Mouse (Mus musculus): ENCODE data around the gene Ahnak.
"Not testable (repeated sequence)": the region's sequence is repeated elsewhere in the genome, so short reads cannot be mapped to it uniquely, and the experiment has no call there.

Gene Ahnak

DNA sequence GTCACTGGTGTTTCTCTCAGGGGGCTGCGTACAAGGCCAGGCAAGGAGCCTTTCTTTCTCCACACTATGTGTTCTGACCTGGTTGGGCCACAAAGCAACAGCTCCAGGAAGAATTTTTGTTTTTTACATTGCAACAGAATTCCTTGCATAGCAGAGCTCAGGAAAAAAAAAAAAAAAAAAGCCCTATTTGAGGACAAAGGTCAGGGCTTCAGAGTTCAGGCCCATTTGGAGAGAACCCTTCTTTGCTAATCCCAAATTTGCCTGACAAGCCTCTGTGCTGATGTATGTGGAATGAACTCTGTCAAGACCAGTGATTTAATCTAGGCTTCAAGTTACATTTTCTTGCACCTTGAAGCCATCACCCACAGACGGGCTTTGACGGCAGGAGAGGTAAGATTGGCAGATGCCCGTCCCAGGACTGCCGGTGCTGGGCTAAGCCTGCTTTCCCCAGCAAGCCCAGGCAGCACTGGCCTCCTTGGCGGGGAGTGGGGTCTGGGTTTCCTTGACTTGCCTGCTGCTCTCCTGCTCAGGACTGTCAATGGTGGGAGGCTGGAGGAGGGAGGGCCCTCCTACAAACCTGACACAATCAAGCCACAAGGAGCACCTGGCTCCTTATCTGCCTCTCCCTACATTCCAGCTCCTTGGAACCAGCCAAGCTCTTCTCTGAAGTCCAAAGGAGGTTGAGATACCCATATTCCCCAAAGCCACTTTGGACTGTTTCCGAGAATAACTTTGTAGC is 58.3 kb downstream of the Ahnak start:
- DNase-seq: no peak

DNA sequence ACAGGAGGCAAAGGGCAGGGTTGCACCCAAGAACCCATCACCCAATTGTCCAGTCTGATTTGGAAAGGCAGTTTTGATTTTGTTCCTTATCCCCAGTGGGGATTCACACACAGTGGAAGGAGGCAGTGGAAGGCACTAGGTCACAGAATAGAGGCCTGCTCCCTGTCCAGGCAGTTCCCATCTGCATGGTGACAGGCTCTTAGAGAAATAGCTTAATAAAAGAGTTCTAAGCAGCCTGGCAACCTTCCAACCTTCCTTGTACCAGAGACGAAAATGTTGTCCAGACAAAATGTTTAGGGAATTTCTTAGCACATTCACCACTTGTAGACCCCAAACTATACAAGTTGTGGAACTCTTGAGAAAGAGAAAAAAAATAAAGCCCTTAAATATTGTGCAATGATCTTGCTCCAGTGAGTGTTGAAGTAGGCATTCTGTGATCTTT is 58.9 kb downstream of the Ahnak start:
- DNase-seq: no peak

- DNase-seq: no peak
Measured at GRCm38 (mm10) chr19:9048981-9049687, 60.0 kb downstream of the Ahnak start.

DNA sequence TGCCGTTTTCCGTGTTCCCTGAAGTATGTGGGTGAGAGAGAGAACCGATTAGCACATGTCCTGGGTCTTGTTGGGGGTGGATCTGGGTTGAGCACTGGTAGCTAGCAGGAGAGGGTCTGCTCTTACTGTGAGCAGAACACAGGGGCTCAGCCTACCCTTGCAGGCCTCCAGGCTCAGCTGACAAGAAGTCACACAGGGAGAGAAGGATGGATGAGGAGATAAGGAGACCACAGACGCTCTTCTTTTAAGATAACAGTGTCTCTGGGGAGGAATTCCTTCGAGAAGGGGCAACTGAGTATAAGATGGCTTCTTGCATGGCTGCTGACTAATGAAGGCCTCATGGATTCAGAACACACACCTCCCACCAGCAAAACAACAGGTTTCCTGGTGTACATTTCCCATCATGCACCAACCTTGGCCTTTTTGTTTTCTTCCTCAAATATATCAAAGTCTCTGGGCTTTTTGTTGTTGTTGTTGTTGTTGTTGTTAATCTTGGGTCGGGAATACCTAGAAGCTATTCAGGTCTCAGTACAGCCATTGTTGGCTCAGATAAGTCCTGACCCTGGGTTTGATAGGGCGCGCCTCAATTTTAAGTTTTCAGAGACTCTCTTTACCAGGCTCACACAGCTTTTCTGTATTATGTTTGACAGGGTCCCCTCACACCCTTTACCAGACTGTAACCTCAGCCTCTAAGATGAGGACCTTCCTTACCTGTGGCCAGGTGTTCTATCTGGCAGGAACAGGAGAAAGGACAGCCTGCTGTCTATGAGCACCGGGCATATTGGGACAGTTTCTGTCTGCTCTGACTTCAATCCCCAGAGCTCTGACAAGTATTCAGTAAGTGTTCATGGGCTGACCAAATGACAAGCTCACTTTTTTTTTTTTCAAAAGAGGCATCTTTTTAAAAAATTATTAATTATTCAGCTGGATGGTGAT is 61.5 kb downstream of the Ahnak start:
- DNase-seq: no peak

GRCm38 (mm10) chr19:9051985-9052384 is 62.9 kb downstream of the Ahnak start:
- not testable (repeated sequence) for DNase-seq

DNA sequence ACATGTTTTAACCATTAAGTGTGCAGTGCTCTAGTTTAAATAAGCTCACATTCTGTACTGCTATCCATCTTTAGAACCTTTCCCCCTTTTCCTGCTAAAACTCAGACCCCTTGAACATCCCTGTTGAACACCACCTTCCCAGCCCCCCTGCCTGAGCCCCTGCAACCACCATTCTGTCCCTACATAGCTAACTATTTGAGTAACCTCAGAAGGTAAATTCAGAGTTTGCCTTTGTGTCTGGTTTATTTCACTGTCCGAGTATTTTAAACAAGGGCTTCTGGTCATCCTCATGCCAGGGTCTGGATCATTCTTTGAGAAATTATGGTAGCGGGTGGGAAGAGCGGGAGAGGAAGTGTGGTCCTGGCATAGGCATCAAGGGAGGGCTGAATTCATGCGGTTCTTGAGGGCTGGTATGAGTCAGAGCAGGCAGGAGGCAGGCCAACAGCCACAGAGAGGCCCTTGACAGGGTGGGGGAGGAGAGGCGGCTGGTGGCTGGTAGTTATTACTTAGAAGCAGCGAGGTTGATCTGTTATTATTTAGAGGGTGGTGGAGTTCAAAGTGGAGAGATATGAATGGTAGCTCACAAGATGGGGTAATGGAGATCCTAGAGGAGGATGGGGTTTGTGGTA is 63.8 kb downstream of the Ahnak start:
- no peak for DNase-seq

GRCm38 (mm10) chr19:9055153-9055552 is 66.1 kb downstream of the Ahnak start:
- DNase-seq: peak in 1 of 2 experiments; percentile 27

DNA sequence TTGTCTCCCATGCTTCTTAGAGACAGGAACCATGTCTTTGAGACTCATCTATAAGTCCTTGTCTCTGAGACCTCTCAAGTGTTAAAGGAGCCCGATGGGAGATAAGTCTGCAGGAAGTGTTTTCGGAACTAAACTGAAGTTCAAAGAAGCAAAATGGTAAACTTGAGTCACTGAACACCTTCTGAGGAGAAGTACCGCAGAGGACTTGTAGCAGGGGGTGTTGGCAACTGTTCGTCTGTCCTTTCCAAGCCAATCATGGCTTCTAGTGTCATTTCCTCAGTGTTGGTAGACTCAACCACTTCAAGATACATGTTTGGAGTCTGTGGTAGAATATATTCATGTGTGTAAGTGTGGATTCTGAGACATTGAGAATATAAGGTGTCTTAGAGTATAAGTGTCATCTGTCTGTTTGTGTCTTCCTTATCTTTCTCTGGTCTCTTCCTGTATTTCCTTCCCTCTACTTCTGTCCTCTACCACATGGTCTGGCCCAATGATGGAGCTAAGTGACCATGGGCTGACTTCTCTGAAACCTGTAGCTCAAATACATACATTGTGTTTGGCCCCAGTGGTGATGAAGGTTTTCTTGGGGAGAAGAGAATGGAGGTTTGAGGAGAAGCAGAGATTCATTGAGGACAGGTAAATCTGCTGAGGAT is 66.7 kb downstream of the Ahnak start:
- no peak for DNase-seq

DNA sequence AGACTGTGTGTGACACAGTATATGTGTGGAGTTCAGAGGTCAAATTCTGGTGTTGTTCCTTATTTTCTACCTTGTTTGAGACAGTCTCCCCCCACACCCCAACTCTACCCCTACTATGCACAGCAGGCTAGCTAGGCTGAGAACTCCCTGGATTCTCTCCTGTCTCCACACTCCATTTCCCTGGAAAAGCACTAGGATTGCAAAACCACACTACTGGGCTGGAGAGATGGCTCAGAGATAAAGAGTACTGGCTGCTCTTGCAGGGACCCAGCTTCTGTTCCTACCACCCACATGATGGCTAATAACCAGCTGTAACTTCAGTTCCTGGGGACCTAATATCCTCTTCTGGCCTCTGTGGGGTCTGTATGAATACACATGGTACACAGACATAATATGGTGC is 68.6 kb downstream of the Ahnak start:
- DNase-seq: no peak

DNA sequence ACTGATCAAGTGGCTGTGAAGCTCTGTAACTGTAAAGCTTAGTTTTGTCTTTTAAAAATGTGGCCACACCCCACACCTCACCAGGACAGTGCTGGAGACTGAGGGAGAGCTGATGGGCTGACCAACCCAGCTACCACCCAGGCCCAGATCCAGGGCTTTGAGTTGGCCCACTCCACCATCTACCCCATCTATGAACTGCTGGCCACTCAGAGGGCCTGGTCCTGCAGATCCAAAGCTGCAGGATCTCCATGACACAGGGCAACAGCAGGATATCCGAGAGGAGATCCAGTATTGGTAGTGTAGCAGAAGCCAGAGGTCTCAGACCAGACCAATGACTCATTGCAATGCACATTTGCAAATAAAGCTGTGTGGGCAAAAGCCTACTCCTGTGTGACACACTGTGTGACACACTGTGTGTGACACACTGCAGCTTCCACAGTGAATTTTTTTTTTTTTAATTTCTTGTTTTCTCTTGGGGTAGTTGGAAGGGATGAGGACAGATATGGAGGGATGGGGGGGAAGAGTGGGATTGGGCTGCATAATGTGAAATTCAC is 69.3 kb downstream of the Ahnak start:
- no peak for DNase-seq

DNA sequence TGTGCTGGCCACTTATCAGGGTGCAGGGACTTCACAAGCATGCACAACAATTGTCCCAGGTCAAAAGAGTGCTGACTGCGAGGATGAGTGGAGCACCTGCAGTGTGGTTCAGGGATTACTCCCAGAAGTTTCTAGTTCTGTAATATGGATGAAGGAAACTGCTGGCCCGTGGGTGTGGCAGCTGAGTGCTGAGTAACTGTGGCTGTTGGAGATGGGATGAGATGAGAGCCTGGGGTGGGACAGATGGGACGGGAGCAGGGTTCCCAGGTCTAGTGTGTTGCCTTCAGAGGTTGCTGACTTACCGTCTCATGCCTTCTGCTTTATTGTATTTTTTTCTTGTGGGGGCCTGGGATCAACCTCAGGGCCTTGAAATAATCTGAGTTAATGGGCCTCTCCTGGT is 69.9 kb downstream of the Ahnak start:
- no peak for DNase-seq

- no peak for DNase-seq
Measured at GRCm38 (mm10) chr19:9059391-9059790, 70.3 kb downstream of the Ahnak start.

- DNase-seq: no peak
Measured at GRCm38 (mm10) chr19:9060103-9060502, 71.0 kb downstream of the Ahnak start.

DNA sequence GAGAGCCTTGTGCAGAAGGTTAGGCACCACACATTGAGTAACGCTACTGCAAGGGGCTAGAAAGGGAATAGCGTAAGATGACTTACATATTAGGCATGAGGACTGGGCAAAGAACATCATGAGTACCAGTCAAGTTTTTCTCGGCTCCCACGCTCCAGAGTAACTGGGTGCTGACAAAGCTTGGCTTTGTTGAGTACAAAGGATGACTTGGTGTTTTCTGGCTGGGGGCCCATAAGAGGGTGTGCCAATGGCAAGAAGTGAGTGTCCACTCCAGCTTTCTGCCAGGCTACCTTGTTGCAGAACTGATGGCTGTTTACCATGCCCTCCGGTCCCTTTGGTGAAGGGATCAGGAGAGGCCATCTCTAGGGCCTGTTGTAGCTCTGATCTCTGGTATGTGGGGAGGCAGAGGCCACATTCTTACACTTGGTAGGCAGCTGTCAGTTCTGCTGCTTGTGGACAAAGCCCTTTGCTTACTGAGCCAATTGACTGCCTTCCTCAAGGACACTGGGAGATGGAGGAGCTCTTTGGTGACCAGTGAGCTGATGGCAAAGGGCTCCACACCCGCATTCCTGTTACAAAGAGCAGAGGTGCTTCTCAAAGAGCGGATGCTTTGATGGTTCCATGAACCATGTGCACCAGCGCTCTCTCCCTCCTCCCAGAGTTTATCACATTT is 72.3 kb downstream of the Ahnak start:
- peak; percentile 15 to 29 for DNase-seq

- no peak for DNase-seq
Measured at GRCm38 (mm10) chr19:9062822-9063221, 73.7 kb downstream of the Ahnak start.

DNA sequence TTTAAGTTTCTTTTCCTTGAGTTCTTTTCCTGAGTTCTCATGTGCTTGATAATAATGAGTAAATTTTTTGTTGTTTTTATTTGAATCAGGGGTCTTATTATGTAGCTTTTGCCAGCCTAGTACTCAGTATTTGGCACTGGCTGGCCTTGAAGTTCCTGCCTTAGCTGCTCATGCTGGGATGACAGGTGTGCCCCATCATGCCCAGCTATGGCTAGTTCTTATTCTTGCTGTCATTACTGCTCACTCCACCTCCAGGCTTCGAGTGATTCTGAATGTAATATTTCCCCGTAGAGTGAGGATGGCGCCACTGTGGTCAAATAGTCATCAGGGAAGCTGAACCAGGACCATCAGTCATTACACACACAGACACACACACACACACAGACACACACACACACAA is 74.7 kb downstream of the Ahnak start:
- peak; percentile 25 to 60 for DNase-seq

- no peak for DNase-seq
Measured at GRCm38 (mm10) chr19:9065621-9066561, 76.8 kb downstream of the Ahnak start.

GRCm38 (mm10) chr19:9067292-9067691 is 78.2 kb downstream of the Ahnak start:
- no peak for DNase-seq

- DNase-seq: peak; percentile 52 to 55
Measured at GRCm38 (mm10) chr19:9069687-9070307, 80.7 kb downstream of the Ahnak start.

DNA sequence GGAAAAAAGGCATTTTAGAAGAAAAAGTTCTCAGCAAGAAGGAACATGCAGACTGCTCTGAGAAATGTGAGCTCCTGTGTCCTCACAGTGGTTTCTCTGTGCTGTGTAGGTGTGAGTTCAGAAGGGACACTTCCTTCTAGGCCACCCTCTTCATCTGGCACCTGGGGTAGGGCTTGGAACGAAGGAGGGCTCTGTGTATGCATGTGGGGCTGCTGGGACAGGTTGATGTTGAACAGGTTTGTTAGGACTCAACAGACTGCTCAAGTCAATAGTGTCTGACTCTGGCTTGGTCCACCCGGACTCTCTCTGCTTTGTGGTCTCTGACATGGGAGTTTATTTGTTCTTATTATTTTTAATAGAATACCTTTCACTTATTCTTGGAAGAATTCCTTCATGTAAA is 81.2 kb downstream of the Ahnak start:
- no peak for DNase-seq
